Mouse (Mus musculus) testis, postnatal 14 days (tissue): ENCODE measurements around the gene Cdyl.

ENCODE experiments used
- DNase-seq: peaks from one replicate; pipeline ENCODE4 v3.0.0; 2021; ENCODE audit warnings: low spot score

Gene Cdyl

GRCm38 (mm10) chr13:35659406-35659985, at the start of gene Cdyl:
Gene Cdyl (plus strand): TSS chr13:35659833.
- DNase-seq, result no peak

- DNase-seq, result peak; percentile 45
Observed at GRCm38 (mm10) chr13:35610718-35611117, 48.9 kb upstream of the Cdyl start.

- DNase-seq, result no peak
Observed at GRCm38 (mm10) chr13:35612506-35612905, 47.1 kb upstream of the Cdyl start.

- no peak for DNase-seq
Observed at GRCm38 (mm10) chr13:35614832-35615479, 44.7 kb upstream of the Cdyl start.

- DNase-seq, result no peak
Observed at GRCm38 (mm10) chr13:35616524-35617099, 43.0 kb upstream of the Cdyl start.

GRCm38 (mm10) chr13:35619356-35619755, 40.3 kb upstream of the Cdyl start:
- no peak for DNase-seq

- DNase-seq, result no peak
Observed at GRCm38 (mm10) chr13:35620756-35621155, 38.9 kb upstream of the Cdyl start.

GRCm38 (mm10) chr13:35624831-35625230, 34.8 kb upstream of the Cdyl start:
- DNase-seq, result no peak

- DNase-seq, result peak; percentile 56
Observed at GRCm38 (mm10) chr13:35625556-35625955, 34.1 kb upstream of the Cdyl start.

- DNase-seq, result no peak
Observed at GRCm38 (mm10) chr13:35627319-35627718, 32.3 kb upstream of the Cdyl start.

- DNase-seq, result no peak
Observed at GRCm38 (mm10) chr13:35647132-35647823, 12.4 kb upstream of the Cdyl start.

GRCm38 (mm10) chr13:35650284-35650872, 9.3 kb upstream of the Cdyl start:
- no peak for DNase-seq

- DNase-seq, result no peak
Observed at GRCm38 (mm10) chr13:35652851-35653250, 6.8 kb upstream of the Cdyl start.

- DNase-seq, result no peak
Observed at GRCm38 (mm10) chr13:35656853-35657252, 2.8 kb upstream of the Cdyl start.

- no peak for DNase-seq
Observed at GRCm38 (mm10) chr13:35665456-35665855, 5.8 kb downstream of the Cdyl start.

- no peak for DNase-seq
Observed at GRCm38 (mm10) chr13:35669910-35670469, 10.4 kb downstream of the Cdyl start.

- DNase-seq, result no peak
Observed at GRCm38 (mm10) chr13:35670875-35671274, 11.2 kb downstream of the Cdyl start.

- DNase-seq, result no peak
Observed at GRCm38 (mm10) chr13:35676921-35677320, 17.3 kb downstream of the Cdyl start.

GRCm38 (mm10) chr13:35677433-35678051, 17.9 kb downstream of the Cdyl start:
- no peak for DNase-seq

- DNase-seq, result no peak
Observed at GRCm38 (mm10) chr13:35678691-35679090, 19.1 kb downstream of the Cdyl start.

GRCm38 (mm10) chr13:35681361-35681760, 21.7 kb downstream of the Cdyl start:
- DNase-seq, result no peak

- peak; percentile 6 for DNase-seq
Observed at GRCm38 (mm10) chr13:35686273-35686672, 26.6 kb downstream of the Cdyl start.
